Comparison of ENCODE assay signal across 20 mouse cellular contexts in genomic region chr1:192611996-192612739, GRCm38 (mm10).
DNase-seq lines count a peak whose midpoint lies in the region; ATAC-seq and TF ChIP-seq lines count a peak whose summit lies in the region.
"Had no signal": no experiment of that assay in that cellular context is flagged by ENCODE, and none has a peak within 500 bp of the region (broad histone marks: within the 10 kb centered on the region; RNA-seq: fewer than 3 reads in every experiment).

No protein-coding gene starts in this region.

- WGBS in intestine, embryonic 15.5 days: 66% methylated on average over 11 of the region's 11 CpGs
- 49% methylated on average over 11 of the region's 11 CpGs for WGBS in intestine, postnatal 0 days
- WGBS in forebrain, embryonic 15.5 days: 83% methylated on average over 11 of the region's 11 CpGs

- intact Hi-C loops in heart, postnatal 10 days (cut with DNase I): no loop called here
- intact Hi-C loops in heart, postnatal 14 days (cut with DNase I): no loop called here

- H3K9ac ChIP-seq in intestine, embryonic 15.5 days: no peak overlapping the region
- H3K9ac ChIP-seq in intestine, postnatal 0 days (ENCODE audit: low read depth, low read length): no peak overlapping the region
- no peak overlapping the region for H3K9ac ChIP-seq in forebrain, embryonic 15.5 days (replicated peaks)
- H3K9ac ChIP-seq: embryonic facial prominence, embryonic 13.5 days; heart, embryonic 12.5 days; limb, embryonic 13.5 days; lung, embryonic 15.5 days had no signal

- no peaks in the 10 kb centered on the region for H3K9me3 ChIP-seq in intestine, embryonic 15.5 days
- no peaks in the 10 kb centered on the region for H3K9me3 ChIP-seq in intestine, postnatal 0 days (ENCODE audit: control insufficient read depth)
- no peaks in the 10 kb centered on the region for H3K9me3 ChIP-seq in forebrain, embryonic 15.5 days
- H3K9me3 ChIP-seq: embryonic facial prominence, embryonic 13.5 days; heart, embryonic 12.5 days; hindbrain, embryonic 10.5 days; limb, embryonic 13.5 days; lung, embryonic 15.5 days; midbrain, embryonic 10.5 days had no signal

- H3K4me2 ChIP-seq in intestine, embryonic 15.5 days (replicated peaks): no peak overlapping the region
- 0 out of 2 replicates have a peak overlapping the region, but pooled peaks have one; percentile 14 for H3K4me2 ChIP-seq in intestine, postnatal 0 days (replicated peaks; ENCODE audit: low read depth)
- no peak overlapping the region for H3K4me2 ChIP-seq in forebrain, embryonic 15.5 days (replicated peaks)
- H3K4me2 ChIP-seq: embryonic facial prominence, embryonic 13.5 days; heart, embryonic 12.5 days; limb, embryonic 13.5 days; lung, embryonic 15.5 days had no signal

- no peaks in the 10 kb centered on the region for H3K36me3 ChIP-seq in intestine, embryonic 15.5 days
- H3K36me3 ChIP-seq in intestine, postnatal 0 days (ENCODE audit: control insufficient read depth, insufficient read depth): no peaks in the 10 kb centered on the region
- H3K36me3 ChIP-seq in forebrain, embryonic 15.5 days: no peaks in the 10 kb centered on the region
- H3K36me3 ChIP-seq: embryonic facial prominence, embryonic 13.5 days; heart, embryonic 12.5 days; hindbrain, embryonic 10.5 days; limb, embryonic 13.5 days; lung, embryonic 15.5 days; midbrain, embryonic 10.5 days had no signal

- H3K27me3 ChIP-seq in intestine, embryonic 15.5 days (replicated peaks): no peaks in the 10 kb centered on the region
- no peaks in the 10 kb centered on the region for H3K27me3 ChIP-seq in intestine, postnatal 0 days (replicated peaks; ENCODE audit: control insufficient read depth, insufficient read depth, low read length)
- no peaks in the 10 kb centered on the region for H3K27me3 ChIP-seq in forebrain, embryonic 15.5 days
- H3K27me3 ChIP-seq: embryonic facial prominence, embryonic 13.5 days; heart, embryonic 12.5 days; limb, embryonic 13.5 days; lung, embryonic 15.5 days had no signal

- no peak for TF ChIP-seq CTCF in intestine, postnatal 0 days (IDR thresholded peaks at IDR 0.05; ENCODE audit: low read depth)

- ATAC-seq in intestine, embryonic 15.5 days: peak; percentile 78
- ATAC-seq in intestine, postnatal 0 days: peak; percentile 90
- ATAC-seq in forebrain, embryonic 15.5 days (replicated peaks): no peak
- ATAC-seq: forebrain, embryonic 16.5 days; hindbrain, postnatal 0 days had no signal

- no peak overlapping the region for H3K27ac ChIP-seq in intestine, embryonic 15.5 days
- peak overlapping the region; percentile 80 for H3K27ac ChIP-seq in intestine, postnatal 0 days (ENCODE audit: low read depth, low read length)
- H3K27ac ChIP-seq in forebrain, embryonic 15.5 days (replicated peaks): no peak overlapping the region
- H3K27ac ChIP-seq: embryonic facial prominence, embryonic 13.5 days; hindbrain, embryonic 10.5 days; hindbrain, postnatal 0 days; limb, embryonic 13.5 days; lung, embryonic 15.5 days; macrophage; midbrain, embryonic 10.5 days had no signal

- H3K4me3 ChIP-seq in intestine, embryonic 15.5 days (replicated peaks): no peak overlapping the region
- no peak overlapping the region for H3K4me3 ChIP-seq in intestine, postnatal 0 days (ENCODE audit: low read depth, low read length)
- no peak overlapping the region for H3K4me3 ChIP-seq in forebrain, embryonic 15.5 days
- H3K4me3 ChIP-seq: embryonic facial prominence, embryonic 13.5 days; heart, embryonic 12.5 days; hindbrain, embryonic 10.5 days; limb, embryonic 13.5 days; lung, embryonic 15.5 days; midbrain, embryonic 10.5 days had no signal

- no peaks in the 10 kb centered on the region for H3K4me1 ChIP-seq in intestine, embryonic 15.5 days (replicated peaks)
- H3K4me1 ChIP-seq in intestine, postnatal 0 days (replicated peaks; ENCODE audit: control insufficient read depth, insufficient read depth, low read length): peaks cover 4% of the 10 kb centered on the region; the same call in 1 of the 2 replicates
- no peaks in the 10 kb centered on the region for H3K4me1 ChIP-seq in forebrain, embryonic 15.5 days
- H3K4me1 ChIP-seq: embryonic facial prominence, embryonic 13.5 days; lung, embryonic 15.5 days had no signal

- peak; percentile 6 to 11 for DNase-seq in heart, postnatal 10 days
- no peak for DNase-seq in heart, postnatal 14 days
- DNase-seq in kidney, postnatal 36 days: peak; percentile 79 to 90
- no peak for DNase-seq in right cerebral cortex, adult 2 months (ENCODE audit: low spot score in 2 of 2)
- DNase-seq: adrenal gland, adult 2 months; cerebellum, postnatal 14 days; gastrocnemius, postnatal 36 days; thymus, postnatal 14 days had no signal

Comparison
In these comparisons a context has a peak if more than half of its experiments do, and no peak if none do; other contexts are left out.
1. DNase-seq: peak in heart, postnatal 10 days (2 of 2) and kidney, postnatal 36 days (2 of 2); none in heart, postnatal 14 days (0 of 2) and right cerebral cortex, adult 2 months (0 of 2).